Mouse (Mus musculus): Measurements from ENCODE around the gene 1600002K03Rik. TPM values are rescaled to one million over a fixed set of nuclear protein-coding genes. Genes with fewer than 3 reads are reported as not detected.
A peak's percentile ranks its signal among the peaks of the same experiment; 100 is the strongest.

The 1600002K03Rik gene
- polyA plus RNA-seq, 1 experiment = 18.5 TPM

DNA sequence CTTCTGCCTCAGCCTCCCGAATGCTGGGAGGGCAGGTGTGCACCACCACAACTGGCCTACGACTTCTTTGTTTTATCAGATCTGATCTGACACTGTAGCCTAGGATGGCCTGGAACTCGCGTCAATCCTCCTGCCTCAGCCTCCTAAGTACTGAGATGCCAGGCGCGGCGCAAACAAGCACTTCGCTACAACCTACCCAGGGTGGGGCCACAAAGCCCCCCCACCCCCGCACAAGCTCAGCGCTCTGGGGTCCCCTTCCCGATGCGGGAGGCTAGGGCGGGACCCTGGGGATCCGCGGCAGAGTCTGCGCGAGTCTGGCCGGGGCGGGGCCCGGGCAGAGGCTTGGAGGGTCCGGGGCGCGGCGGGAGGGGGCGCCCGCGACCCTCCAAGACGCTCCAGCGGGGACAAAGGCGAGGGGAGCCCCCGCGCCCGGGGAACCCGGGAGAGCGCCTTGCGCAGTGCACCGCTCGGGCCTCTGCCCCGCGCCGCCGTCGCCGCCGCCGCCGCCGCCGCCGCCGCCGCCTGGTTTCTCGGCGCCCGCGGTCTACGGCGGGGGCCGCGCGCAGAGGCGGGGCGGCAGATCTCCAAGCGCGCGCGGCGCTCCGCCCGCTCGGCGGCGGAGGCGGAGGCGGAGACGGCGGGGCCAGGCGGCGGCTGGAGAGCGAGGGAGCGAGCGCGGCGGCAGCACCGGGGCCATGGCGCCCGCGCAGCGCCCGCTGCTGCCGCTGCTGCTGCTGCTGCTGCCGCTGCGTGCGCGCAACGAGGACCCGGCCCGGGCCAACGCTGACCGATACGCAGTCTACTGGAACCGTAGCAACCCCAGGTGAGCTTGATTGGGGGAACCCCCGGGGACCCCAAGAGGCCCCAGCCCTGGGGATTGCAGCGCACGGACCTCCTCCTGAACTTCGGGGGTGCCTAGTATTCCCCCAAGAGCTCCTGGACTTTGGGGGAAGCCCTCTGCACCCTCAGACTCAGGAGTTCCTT, 6.6 kb downstream of the 1600002K03Rik start, which contains the start of gene Efna2:
Efna2 (plus strand) TSS at position 415 of the 984 bp plus-strand sequence.
- TF ChIP-seq POLR2A (IDR thresholded peaks at IDR 0.05; ENCODE audit: borderline replicate concordance, extremely low read depth, insufficient read depth, insufficient read length, poor library complexity, severe bottlenecking) = peak; percentile 64
- TF ChIP-seq CTCF (IDR thresholded peaks at IDR 0.05; ENCODE audit: borderline replicate concordance, extremely low read depth, insufficient read depth, insufficient read length) = no peak
- DNase-seq (ENCODE audit: low read depth) = peak; percentile 86

- no peak for DNase-seq (ENCODE audit: low read depth)
Observed at GRCm38 (mm10) chr10:80180288-80180687, 7.5 kb downstream of the 1600002K03Rik start.

DNA sequence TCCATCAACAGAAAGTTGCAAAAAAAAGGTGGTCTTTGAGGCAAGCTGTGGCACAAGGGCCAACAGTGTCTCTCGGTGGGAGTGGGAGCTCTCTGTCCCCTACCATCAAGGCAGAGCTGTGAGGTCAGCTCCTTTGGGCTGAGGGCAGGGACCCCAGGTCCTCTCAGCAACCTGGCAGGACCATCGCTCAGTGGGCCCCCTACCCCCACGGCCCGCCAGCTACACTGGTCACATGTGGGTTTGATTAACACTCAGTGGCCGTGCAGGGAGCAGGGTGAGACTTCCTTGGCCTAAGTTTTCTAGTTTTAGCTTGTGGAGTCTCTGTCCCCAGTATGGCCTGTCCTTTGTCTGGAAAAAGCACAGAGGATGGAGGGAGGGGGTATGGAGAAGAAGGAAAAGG, 8.1 kb downstream of the 1600002K03Rik start:
- TF ChIP-seq POLR2A (IDR thresholded peaks at IDR 0.05; ENCODE audit: borderline replicate concordance, extremely low read depth, insufficient read depth, insufficient read length, poor library complexity, severe bottlenecking) (no peak), CTCF (IDR thresholded peaks at IDR 0.05; ENCODE audit: borderline replicate concordance, extremely low read depth, insufficient read depth, insufficient read length) (no peak)
- no peak for DNase-seq (ENCODE audit: low read depth)

More at GRCm38 (mm10) chr10:80180288-80180687, 7.5 kb downstream of the 1600002K03Rik start:
- TF ChIP-seq CTCF (IDR thresholded peaks at IDR 0.05; ENCODE audit: borderline replicate concordance, extremely low read depth, insufficient read depth, insufficient read length) (no peak), POLR2A (IDR thresholded peaks at IDR 0.05; ENCODE audit: borderline replicate concordance, extremely low read depth, insufficient read depth, insufficient read length, poor library complexity, severe bottlenecking) (no peak)

DNA sequence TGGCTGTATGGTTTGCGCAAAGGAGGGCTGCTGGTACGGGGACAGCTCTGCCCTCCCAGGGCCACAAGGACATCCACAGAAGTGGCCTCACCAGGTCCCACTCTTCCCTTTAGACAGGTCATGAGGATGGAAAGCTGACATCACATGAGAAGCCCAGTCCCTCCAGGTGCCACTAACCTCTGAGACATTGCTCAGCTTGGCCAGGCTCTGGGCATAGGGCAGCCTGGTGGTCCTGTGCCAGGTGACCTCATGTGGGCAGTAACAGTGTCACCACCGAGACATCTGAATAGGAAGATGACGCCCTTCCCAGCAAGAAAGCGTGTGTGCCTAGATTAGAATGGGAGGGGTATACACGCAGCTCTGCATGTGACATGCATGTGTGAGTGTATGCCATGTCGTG, 9.8 kb downstream of the 1600002K03Rik start:
- no peak for DNase-seq (ENCODE audit: low read depth)
- TF ChIP-seq CTCF (IDR thresholded peaks at IDR 0.05; ENCODE audit: borderline replicate concordance, extremely low read depth, insufficient read depth, insufficient read length) (no peak), POLR2A (IDR thresholded peaks at IDR 0.05; ENCODE audit: borderline replicate concordance, extremely low read depth, insufficient read depth, insufficient read length, poor library complexity, severe bottlenecking) (no peak)

DNA sequence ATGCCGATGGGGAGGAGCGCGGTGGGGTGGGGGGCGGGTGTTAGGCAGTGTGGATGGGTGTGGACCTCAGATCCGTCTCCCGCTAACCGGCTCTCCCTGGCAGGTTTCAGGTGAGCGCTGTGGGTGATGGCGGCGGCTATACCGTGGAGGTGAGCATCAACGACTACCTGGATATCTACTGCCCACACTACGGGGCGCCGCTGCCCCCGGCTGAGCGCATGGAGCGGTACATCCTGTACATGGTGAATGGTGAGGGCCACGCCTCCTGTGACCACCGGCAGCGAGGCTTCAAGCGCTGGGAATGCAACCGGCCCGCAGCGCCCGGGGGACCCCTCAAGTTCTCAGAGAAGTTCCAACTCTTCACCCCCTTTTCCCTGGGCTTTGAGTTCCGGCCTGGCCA, 13.9 kb downstream of the 1600002K03Rik start:
- DNase-seq (ENCODE audit: low read depth) = no peak
- TF ChIP-seq POLR2A (IDR thresholded peaks at IDR 0.05; ENCODE audit: borderline replicate concordance, extremely low read depth, insufficient read depth, insufficient read length, poor library complexity, severe bottlenecking) (no peak), CTCF (IDR thresholded peaks at IDR 0.05; ENCODE audit: borderline replicate concordance, extremely low read depth, insufficient read depth, insufficient read length) (no peak)

GRCm38 (mm10) chr10:80187739-80188138, 15.0 kb downstream of the 1600002K03Rik start:
- no peak for DNase-seq (ENCODE audit: low read depth)

DNA sequence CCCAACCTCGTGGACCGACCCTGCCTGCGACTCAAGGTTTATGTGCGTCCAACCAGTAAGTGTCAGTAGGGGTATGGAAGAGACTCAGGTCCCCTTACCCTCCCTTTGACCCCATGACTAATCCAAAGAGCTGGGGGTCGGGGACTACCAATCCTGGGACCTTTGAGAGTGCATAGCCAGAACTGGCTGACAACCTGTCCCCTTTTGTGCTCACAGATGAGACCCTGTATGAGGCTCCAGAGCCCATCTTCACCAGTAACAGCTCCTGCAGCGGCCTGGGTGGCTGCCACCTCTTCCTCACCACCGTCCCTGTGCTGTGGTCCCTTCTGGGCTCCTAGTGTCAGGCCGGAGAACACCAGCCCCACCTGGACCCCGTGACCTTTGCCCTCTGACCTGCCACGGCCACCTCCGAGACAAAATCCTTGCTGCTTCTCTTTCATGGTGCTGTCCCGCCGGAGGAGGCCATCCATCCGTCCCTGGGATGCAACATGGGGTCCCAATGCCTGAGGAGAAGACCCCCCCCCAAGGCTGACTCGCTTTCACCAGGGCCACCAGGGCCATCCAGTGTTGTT, 15.8 kb downstream of the 1600002K03Rik start:
- no peak for TF ChIP-seq POLR2A (IDR thresholded peaks at IDR 0.05; ENCODE audit: borderline replicate concordance, extremely low read depth, insufficient read depth, insufficient read length, poor library complexity, severe bottlenecking)
- TF ChIP-seq CTCF (IDR thresholded peaks at IDR 0.05; ENCODE audit: borderline replicate concordance, extremely low read depth, insufficient read depth, insufficient read length) = no peak
- no peak for DNase-seq (ENCODE audit: low read depth)

More at GRCm38 (mm10) chr10:80187739-80188138, 15.0 kb downstream of the 1600002K03Rik start:
- TF ChIP-seq CTCF (IDR thresholded peaks at IDR 0.05; ENCODE audit: borderline replicate concordance, extremely low read depth, insufficient read depth, insufficient read length) (no peak), POLR2A (IDR thresholded peaks at IDR 0.05; ENCODE audit: borderline replicate concordance, extremely low read depth, insufficient read depth, insufficient read length, poor library complexity, severe bottlenecking) (no peak)

- DNase-seq (ENCODE audit: low read depth) = peak; percentile 61
- TF ChIP-seq CTCF (IDR thresholded peaks at IDR 0.05; ENCODE audit: borderline replicate concordance, extremely low read depth, insufficient read depth, insufficient read length) (no peak), POLR2A (IDR thresholded peaks at IDR 0.05; ENCODE audit: borderline replicate concordance, extremely low read depth, insufficient read depth, insufficient read length, poor library complexity, severe bottlenecking) (no peak)
Observed at GRCm38 (mm10) chr10:80189999-80190398, 17.3 kb downstream of the 1600002K03Rik start.

DNA sequence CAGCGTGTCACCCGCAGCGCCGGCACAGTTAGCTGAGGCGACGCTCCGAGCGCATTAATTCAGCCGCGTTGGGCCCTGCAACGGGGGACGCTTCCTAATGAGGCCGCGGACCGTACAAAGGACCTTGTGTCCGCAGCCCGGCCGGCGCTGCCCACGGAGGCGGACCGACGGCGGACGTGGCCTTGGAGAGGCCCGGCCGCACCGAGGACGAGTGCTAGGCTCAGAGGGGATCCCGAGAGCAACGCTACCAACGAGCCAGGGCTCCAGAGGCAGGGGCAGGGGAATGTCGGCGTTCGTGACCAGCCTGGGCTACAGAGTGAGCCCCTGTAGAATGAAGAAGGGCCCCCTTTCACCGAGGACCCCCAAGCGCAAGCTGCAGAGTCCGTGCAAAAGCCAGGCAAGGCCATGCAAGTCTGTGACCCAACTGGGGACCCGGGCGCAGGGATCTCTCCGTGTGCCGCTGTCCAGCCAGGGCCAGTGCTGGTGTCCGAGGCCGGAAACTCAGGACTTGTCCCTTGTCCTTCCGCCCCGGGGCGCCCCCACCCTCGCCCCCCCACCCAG, 17.8 kb downstream of the 1600002K03Rik start:
- TF ChIP-seq POLR2A (IDR thresholded peaks at IDR 0.05; ENCODE audit: borderline replicate concordance, extremely low read depth, insufficient read depth, insufficient read length, poor library complexity, severe bottlenecking) (0 out of 2 replicates have a peak, but pooled peaks have one; percentile 20), CTCF (IDR thresholded peaks at IDR 0.05; ENCODE audit: borderline replicate concordance, extremely low read depth, insufficient read depth, insufficient read length) (no peak)
- DNase-seq (ENCODE audit: low read depth) = peak; percentile 79

DNA sequence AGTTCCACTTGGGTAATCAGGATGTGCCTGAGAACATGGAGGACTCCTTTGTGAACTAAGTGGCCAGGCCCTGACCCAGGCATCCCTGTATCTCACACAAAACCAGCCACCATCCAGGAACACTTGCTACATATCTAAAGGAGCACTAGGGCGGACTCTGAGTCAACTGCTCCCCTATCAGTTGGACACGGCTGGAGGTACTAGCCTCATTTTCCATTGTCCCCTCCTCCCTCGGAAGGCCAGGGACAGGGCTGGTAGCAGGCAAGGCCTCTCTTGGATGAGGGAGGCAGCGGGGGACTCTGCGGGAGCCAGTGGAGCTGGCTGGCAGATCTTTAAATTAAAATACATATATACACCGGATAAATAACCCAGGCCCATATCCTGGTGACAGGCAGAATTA, 21.2 kb downstream of the 1600002K03Rik start:
- no peak for DNase-seq (ENCODE audit: low read depth)
- TF ChIP-seq CTCF (IDR thresholded peaks at IDR 0.05; ENCODE audit: borderline replicate concordance, extremely low read depth, insufficient read depth, insufficient read length) = no peak
- no peak for TF ChIP-seq POLR2A (IDR thresholded peaks at IDR 0.05; ENCODE audit: borderline replicate concordance, extremely low read depth, insufficient read depth, insufficient read length, poor library complexity, severe bottlenecking)

DNA sequence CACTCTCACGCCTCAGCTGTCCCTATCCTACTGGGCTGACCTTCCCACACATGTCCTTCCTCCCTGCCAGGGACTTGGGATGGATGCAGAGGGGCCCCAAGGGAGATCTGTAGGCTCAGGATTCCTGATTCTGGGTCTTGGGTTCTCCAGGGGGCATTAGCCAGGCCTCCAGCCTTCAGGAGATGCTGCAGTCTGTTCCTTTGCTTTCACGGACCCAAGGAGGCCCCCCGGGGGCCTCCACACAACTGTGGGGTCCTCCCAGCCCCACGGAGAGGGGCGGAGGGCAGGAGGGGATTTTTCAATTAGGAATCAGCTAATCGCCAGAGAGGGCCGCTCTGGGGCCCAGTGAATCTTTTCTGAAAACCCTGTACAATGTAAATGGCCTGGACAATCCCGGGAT, 21.7 kb downstream of the 1600002K03Rik start:
- TF ChIP-seq POLR2A (IDR thresholded peaks at IDR 0.05; ENCODE audit: borderline replicate concordance, extremely low read depth, insufficient read depth, insufficient read length, poor library complexity, severe bottlenecking) (no peak), CTCF (IDR thresholded peaks at IDR 0.05; ENCODE audit: borderline replicate concordance, extremely low read depth, insufficient read depth, insufficient read length) (no peak)
- DNase-seq (ENCODE audit: low read depth) = peak; percentile 43

Measured in brain, embryonic 14.5 days (tissue).